Mouse (Mus musculus): ENCODE measurements at regions not wholly inside any gene's neighbourhood (a gene's known extent, or its start where the extent isn't known, plus 50 kb on each side); places are given as distances from the start of the nearest gene placed in this dataset.

GRCm38 (mm10) chr6:121526121-121526520 lies 52.6 kb upstream of the Iqsec3 start:
- TF ChIP-seq CTCF (IDR thresholded peaks at IDR 0.05; ENCODE audit: low read depth), result no peak
- TF ChIP-seq EP300 (IDR thresholded peaks at IDR 0.05; ENCODE audit: low read depth), result no peak

All from liver, postnatal 0 days (tissue).